Mouse (Mus musculus): Measurements from ENCODE around the gene Gm49405. TPM values are rescaled to one million over a fixed set of nuclear protein-coding genes. Genes with fewer than 3 reads are reported as not detected.

Gene Gm49405
- polyA plus RNA-seq, 1 experiment from 2014 or later: 2.4 TPM

- 0 out of 2 replicates have a peak, but pooled peaks cover 2% of the 10 kb centered on the region for H3K4me1 ChIP-seq (replicated peaks; ENCODE audit: control insufficient read depth, insufficient read depth, low read length)
- H3K4me3 ChIP-seq (ENCODE audit: low read depth, low read length): no peak overlapping the region
- no peak overlapping the region for H3K4me2 ChIP-seq (ENCODE audit: low read length)
- ATAC-seq (replicated peaks; ENCODE audit: low FRiP score, low TSS enrichment, low read depth) (no peak), DNase-seq (ENCODE audit: low spot score) (no peak)
- H3K36me3 ChIP-seq (ENCODE audit: control insufficient read depth, insufficient read depth, low read length): no peaks in the 10 kb centered on the region
- no peaks in the 10 kb centered on the region for H3K9me3 ChIP-seq (ENCODE audit: control insufficient read depth, low read length)
- H3K27me3 ChIP-seq (replicated peaks; ENCODE audit: control insufficient read depth, insufficient read depth, low read length): no peaks in the 10 kb centered on the region
- 88% methylated on average over 5 of the region's 5 CpGs for WGBS
- H3K27ac ChIP-seq (ENCODE audit: low read depth): no peak overlapping the region
- H3K9ac ChIP-seq (ENCODE audit: low read length): no peak overlapping the region
These were observed 52.1 kb downstream of the Gm49405 start for GRCm38 (mm10) chr19:4052516-4053030.

DNA sequence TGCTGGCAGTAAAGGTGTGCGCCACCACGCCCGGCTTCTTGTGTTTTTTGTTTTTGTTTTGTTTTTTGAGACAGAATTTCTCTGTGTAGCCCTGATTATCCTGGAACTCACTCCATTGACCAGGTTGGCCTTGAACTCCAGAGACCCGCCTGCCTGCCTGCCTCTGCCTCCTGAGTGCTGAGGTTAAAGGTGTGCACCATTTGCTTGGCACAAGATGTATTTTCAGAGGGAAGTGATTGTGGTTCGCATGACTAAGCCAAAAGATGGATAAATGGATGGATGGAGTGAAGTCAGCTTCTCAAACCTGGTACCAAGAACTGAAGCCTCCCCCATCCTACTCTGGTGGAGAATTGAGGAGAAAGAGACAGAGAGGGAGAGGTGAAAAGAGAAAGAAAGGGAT, 54.2 kb downstream of the Gm49405 start:
- 88% methylated on average over 5 of the region's 5 CpGs for WGBS

More for the DNA sequence above, 54.2 kb downstream of the Gm49405 start:
- H3K27ac ChIP-seq (ENCODE audit: low read depth): no peak overlapping the region
- H3K4me3 ChIP-seq (ENCODE audit: low read depth, low read length): no peak overlapping the region
- DNase-seq (ENCODE audit: low spot score) (no peak), ATAC-seq (replicated peaks; ENCODE audit: low FRiP score, low TSS enrichment, low read depth) (no peak)
- H3K36me3 ChIP-seq (ENCODE audit: control insufficient read depth, insufficient read depth, low read length): no peaks in the 10 kb centered on the region
- H3K9ac ChIP-seq (ENCODE audit: low read length): no peak overlapping the region
- no peaks in the 10 kb centered on the region for H3K4me1 ChIP-seq (replicated peaks; ENCODE audit: control insufficient read depth, insufficient read depth, low read length)
- H3K4me2 ChIP-seq (ENCODE audit: low read length): no peak overlapping the region
- H3K9me3 ChIP-seq (ENCODE audit: control insufficient read depth, low read length): no peaks in the 10 kb centered on the region
- H3K27me3 ChIP-seq (replicated peaks; ENCODE audit: control insufficient read depth, insufficient read depth, low read length): no peaks in the 10 kb centered on the region

Other genes starting within 250 kb of the Gm49405 start
- 29.6 and 29.9 TPM in 2 replicates for gene Kmt5b, start 233.2 kb upstream of the Gm49405 start, polyA plus RNA-seq (2014; fragmentation: Nextera tagmentation; extraction: Ambion mirVana)
- gene Chka, start 148.9 kb upstream of the Gm49405 start, polyA plus RNA-seq (2014; fragmentation: Nextera tagmentation; extraction: Ambion mirVana): 48.8 and 54.0 TPM in 2 replicates
- gene Tcirg1, start 93.5 kb upstream of the Gm49405 start, polyA plus RNA-seq (2014; fragmentation: Nextera tagmentation; extraction: Ambion mirVana): 34.8 and 40.5 TPM in 2 replicates
- gene Ndufs8, start 87.9 kb upstream of the Gm49405 start, polyA plus RNA-seq (2014; fragmentation: Nextera tagmentation; extraction: Ambion mirVana): 374 and 390 TPM in 2 replicates
- gene Aldh3b1, start 70.8 kb upstream of the Gm49405 start, polyA plus RNA-seq (2014; fragmentation: Nextera tagmentation; extraction: Ambion mirVana): 1.9 and 2.3 TPM in 2 replicates
- 14.4 and 16.0 TPM in 2 replicates for gene Unc93b1, start 65.4 kb upstream of the Gm49405 start, polyA plus RNA-seq (2014; fragmentation: Nextera tagmentation; extraction: Ambion mirVana)
- gene Aldh3b3, start 42.0 kb upstream of the Gm49405 start, polyA plus RNA-seq (2014; fragmentation: Nextera tagmentation; extraction: Ambion mirVana): not detected in 2 replicates
- gene Aldh3b2, start 28.3 kb upstream of the Gm49405 start, polyA plus RNA-seq (2014; fragmentation: Nextera tagmentation; extraction: Ambion mirVana): 0.99 and 1.0 TPM in 2 replicates
- gene Acy3, start 14.1 kb upstream of the Gm49405 start, polyA plus RNA-seq (2014; fragmentation: Nextera tagmentation; extraction: Ambion mirVana): 13.0 and 13.5 TPM in 2 replicates
- gene Tbx10, start 7.9 kb upstream of the Gm49405 start, polyA plus RNA-seq (2014; fragmentation: Nextera tagmentation; extraction: Ambion mirVana): 0.13 and 0.16 TPM in 2 replicates
- 42.1 and 42.7 TPM in 2 replicates for gene Nudt8, start within 50 bp of the Gm49405 start, polyA plus RNA-seq (2014; fragmentation: Nextera tagmentation; extraction: Ambion mirVana)
- gene Doc2g, start 2.7 kb downstream of the Gm49405 start, polyA plus RNA-seq (2014; fragmentation: Nextera tagmentation; extraction: Ambion mirVana): 3.6 and 3.9 TPM in 2 replicates
- gene Ndufv1, start 12.2 kb downstream of the Gm49405 start, polyA plus RNA-seq (2014; fragmentation: Nextera tagmentation; extraction: Ambion mirVana): 247 and 248 TPM in 2 replicates
- 746 and 810 TPM in 2 replicates for gene Gstp1, start 37.4 kb downstream of the Gm49405 start, polyA plus RNA-seq (2014; fragmentation: Nextera tagmentation; extraction: Ambion mirVana)
- 7.8 and 8.8 TPM in 2 replicates for gene Gstp2, start 45.4 kb downstream of the Gm49405 start, polyA plus RNA-seq (2014; fragmentation: Nextera tagmentation; extraction: Ambion mirVana)
- gene Gstp3, start 58.9 kb downstream of the Gm49405 start, polyA plus RNA-seq (2014; fragmentation: Nextera tagmentation; extraction: Ambion mirVana): 1.0 and 1.3 TPM in 2 replicates
- gene Cabp2, start 81.0 kb downstream of the Gm49405 start, polyA plus RNA-seq (2014; fragmentation: Nextera tagmentation; extraction: Ambion mirVana): 0.57 TPM in 1 of 2 replicates, not detected in the other
- gene Cdk2ap2, start 96.6 kb downstream of the Gm49405 start, polyA plus RNA-seq (2014; fragmentation: Nextera tagmentation; extraction: Ambion mirVana): 87.4 and 103 TPM in 2 replicates
- gene Pitpnm1, start 99.4 kb downstream of the Gm49405 start, polyA plus RNA-seq (2014; fragmentation: Nextera tagmentation; extraction: Ambion mirVana): 13.3 and 14.3 TPM in 2 replicates
- 89.7 and 96.0 TPM in 2 replicates for gene Aip, start 125.2 kb downstream of the Gm49405 start, polyA plus RNA-seq (2014; fragmentation: Nextera tagmentation; extraction: Ambion mirVana)
- not detected in 2 replicates for gene Gpr152, start 139.2 kb downstream of the Gm49405 start, polyA plus RNA-seq (2014; fragmentation: Nextera tagmentation; extraction: Ambion mirVana)
- gene Cabp4, start 143.4 kb downstream of the Gm49405 start, polyA plus RNA-seq (2014; fragmentation: Nextera tagmentation; extraction: Ambion mirVana): 0.08 TPM in 1 of 2 replicates, not detected in the other
- 174 and 189 TPM in 2 replicates for gene Coro1b, start 148.0 kb downstream of the Gm49405 start, polyA plus RNA-seq (2014; fragmentation: Nextera tagmentation; extraction: Ambion mirVana)
- 3.1 and 3.3 TPM in 2 replicates for gene Ptprcap, start 153.0 kb downstream of the Gm49405 start, polyA plus RNA-seq (2014; fragmentation: Nextera tagmentation; extraction: Ambion mirVana)
- gene Rps6kb2, start 162.7 kb downstream of the Gm49405 start, polyA plus RNA-seq (2014; fragmentation: Nextera tagmentation; extraction: Ambion mirVana): 37.4 and 40.6 TPM in 2 replicates
- 2.3 and 3.1 TPM in 2 replicates for gene Carns1, start 174.9 kb downstream of the Gm49405 start, polyA plus RNA-seq (2014; fragmentation: Nextera tagmentation; extraction: Ambion mirVana)
- gene Tbc1d10c, start 190.7 kb downstream of the Gm49405 start, polyA plus RNA-seq (2014; fragmentation: Nextera tagmentation; extraction: Ambion mirVana): 3.9 and 4.4 TPM in 2 replicates
- 837 and 863 TPM in 2 replicates for gene Ppp1ca, start 191.4 kb downstream of the Gm49405 start, polyA plus RNA-seq (2014; fragmentation: Nextera tagmentation; extraction: Ambion mirVana)
- gene Rad9a, start 201.0 kb downstream of the Gm49405 start, polyA plus RNA-seq (2014; fragmentation: Nextera tagmentation; extraction: Ambion mirVana): 33.2 and 38.3 TPM in 2 replicates
- 6.9 and 7.5 TPM in 2 replicates for gene Clcf1, start 213.6 kb downstream of the Gm49405 start, polyA plus RNA-seq (2014; fragmentation: Nextera tagmentation; extraction: Ambion mirVana)
- not detected in 2 replicates for gene AC109138.7, start 213.7 kb downstream of the Gm49405 start, polyA plus RNA-seq (2014; fragmentation: Nextera tagmentation; extraction: Ambion mirVana)
- 30.8 and 30.9 TPM in 2 replicates for gene Pold4, start 231.3 kb downstream of the Gm49405 start, polyA plus RNA-seq (2014; fragmentation: Nextera tagmentation; extraction: Ambion mirVana)